Mouse (Mus musculus) olfactory bulb, adult 2 months (tissue): ENCODE data around the gene Ak2. TPM values are rescaled to one million over a fixed set of nuclear protein-coding genes. Genes with fewer than 3 reads are reported as not detected.

Experiments used
- H3K27ac ChIP-seq: fragments of 200-500 bp; 2 replicates; pipeline ENCODE4 v1.5.1; 2012; ENCODE audit warnings: low read depth, low read length; ENCODE audit not compliant: insufficient read depth
- H3K4me1 ChIP-seq: fragments of 200-500 bp; 2 replicates; pipeline ENCODE4 v1.6.1; 2012; ENCODE audit warnings: low read length; ENCODE audit not compliant: control insufficient read depth, insufficient read depth
- H3K4me3 ChIP-seq: fragments of 200-500 bp; 2 replicates; pipeline ENCODE4 v1.5.1; 2012; ENCODE audit warnings: mild to moderate bottlenecking, low read depth, low read length, moderate library complexity; ENCODE audit not compliant: insufficient read depth
- CTCF ChIP-seq: fragments of 200-500 bp; IDR thresholded peaks from 2 replicates; pipeline ENCODE4 v1.5.1; 2012; ENCODE audit warnings: low read depth, mild to moderate bottlenecking, low read length, moderate library complexity; ENCODE audit not compliant: insufficient read depth
- POLR2A ChIP-seq: fragments of 200-500 bp; IDR thresholded peaks from 2 replicates; pipeline ENCODE4 v1.6.1; 2012; ENCODE audit warnings: mild to moderate bottlenecking, low read depth, low read length, moderate library complexity; ENCODE audit not compliant: insufficient read depth
- WGBS: fragments of 180-500 bp; shearing (Covaris S2); methylation state at CpG from one replicate; pipeline ENCODE4 v1.1.7; 2018; 5-methylcytosine and 5-hydroxymethylcytosine counted together
- polyA plus RNA-seq: library from polyadenylated mRNA; stranded (reverse); fragments of >200 nt; gene quantifications from 2 replicates; pipeline ENCODE4 v1.2.4, GENCODE M21; 2012; ENCODE audit warnings: low replicate concordance; ENCODE audit not compliant: missing spikeins, insufficient read depth, insufficient read length

Ak2 gene
- polyA plus RNA-seq, 1 experiment = 173 TPM

- no peak for TF ChIP-seq POLR2A
- TF ChIP-seq CTCF = no peak
- no peak overlapping the region for H3K4me3 ChIP-seq
- 68% methylated on average over 3 of the region's 3 CpGs for WGBS
- H3K4me1 ChIP-seq = no peaks in the 10 kb centered on the region
- H3K27ac ChIP-seq = no peak overlapping the region
These were observed 7.2 kb upstream of the Ak2 start for GRCm38 (mm10) chr4:128984600-128984999.

- Histone ChIP-seq H3K4me1 (peaks cover 3% of the 10 kb centered on the region), H3K4me3 (no peak overlapping the region), H3K27ac (no peak overlapping the region)
- no peak for TF ChIP-seq CTCF
- no peak for TF ChIP-seq POLR2A
- WGBS = 51% methylated on average over 3 of the region's 3 CpGs
These were observed 2.8 kb upstream of the Ak2 start for GRCm38 (mm10) chr4:128988911-128989310.

GRCm38 (mm10) chr4:128989678-128990077 lies 2.1 kb upstream of the Ak2 start:
- peaks cover 10% of the 10 kb centered on the region for H3K4me1 ChIP-seq
- WGBS = 65% methylated on average over 11 of the region's 11 CpGs
- TF ChIP-seq POLR2A (no peak), CTCF (no peak)

GRCm38 (mm10) chr4:128992176-128992575 lies 418 bp downstream of the Ak2 start:
- no peak for TF ChIP-seq POLR2A
- TF ChIP-seq CTCF = no peak
- 95% methylated on average over 3 of the region's 3 CpGs for WGBS
- Histone ChIP-seq H3K4me1 (peaks cover 13% of the 10 kb centered on the region), H3K4me3 (no peak overlapping the region), H3K27ac (no peak overlapping the region)

More at GRCm38 (mm10) chr4:128989678-128990077, 2.1 kb upstream of the Ak2 start:
- Histone ChIP-seq H3K27ac (no peak overlapping the region), H3K4me3 (no peak overlapping the region)

- under 1% methylated on average over 49 of the region's 49 CpGs for WGBS
These were observed 1.4 kb downstream of the Ak2 start for GRCm38 (mm10) chr4:128993025-128993662.

GRCm38 (mm10) chr4:128993675-128994074 lies 1.9 kb downstream of the Ak2 start:
- H3K4me1 ChIP-seq = peaks cover 22% of the 10 kb centered on the region
- no peak for TF ChIP-seq CTCF
- no peak for TF ChIP-seq POLR2A
- H3K4me3 ChIP-seq = peak overlapping the region; percentile 76
- WGBS = 1% methylated on average over 12 of the region's 12 CpGs
- no peak overlapping the region for H3K27ac ChIP-seq

More at GRCm38 (mm10) chr4:128993025-128993662, 1.4 kb downstream of the Ak2 start:
- TF ChIP-seq POLR2A = peak; percentile 57; the same call in 1 of the 2 replicates
- no peak for TF ChIP-seq CTCF
- Histone ChIP-seq H3K4me1 (peaks cover 22% of the 10 kb centered on the region), H3K4me3 (peak overlapping the region; percentile 76), H3K27ac (peak overlapping the region; percentile 24; the same call in 1 of the 2 replicates)

GRCm38 (mm10) chr4:128995238-128995637 lies 3.5 kb downstream of the Ak2 start:
- H3K4me1 ChIP-seq = peaks cover 22% of the 10 kb centered on the region
- 87% methylated on average over 7 of the region's 7 CpGs for WGBS
- no peak for TF ChIP-seq POLR2A
- TF ChIP-seq CTCF = no peak
- no peak overlapping the region for H3K27ac ChIP-seq
- H3K4me3 ChIP-seq = no peak overlapping the region

- Histone ChIP-seq H3K4me1 (peaks cover 22% of the 10 kb centered on the region), H3K27ac (no peak overlapping the region), H3K4me3 (no peak overlapping the region)
- TF ChIP-seq CTCF (no peak), POLR2A (no peak)
- WGBS = 67% methylated on average over 8 of the region's 8 CpGs
These were observed 5.5 kb downstream of the Ak2 start for GRCm38 (mm10) chr4:128997258-128997657.

GRCm38 (mm10) chr4:128998401-128998800 lies 6.6 kb downstream of the Ak2 start:
- no peak for TF ChIP-seq CTCF
- TF ChIP-seq POLR2A = no peak
- 58% methylated on average over 8 of the region's 8 CpGs for WGBS
- Histone ChIP-seq H3K4me1 (peaks cover 22% of the 10 kb centered on the region), H3K27ac (no peak overlapping the region), H3K4me3 (no peak overlapping the region)
